Mouse (Mus musculus) retina, embryonic 14.5 days (tissue): ENCODE results near the gene Apold1.
A peak's percentile ranks its signal among the peaks of the same experiment; 100 is the strongest.

Experiments used
- DNase-seq: peaks from one replicate; pipeline ENCODE4 v3.0.0-alpha.2; 2015; ENCODE audit warnings: low spot score

Gene Apold1

DNA sequence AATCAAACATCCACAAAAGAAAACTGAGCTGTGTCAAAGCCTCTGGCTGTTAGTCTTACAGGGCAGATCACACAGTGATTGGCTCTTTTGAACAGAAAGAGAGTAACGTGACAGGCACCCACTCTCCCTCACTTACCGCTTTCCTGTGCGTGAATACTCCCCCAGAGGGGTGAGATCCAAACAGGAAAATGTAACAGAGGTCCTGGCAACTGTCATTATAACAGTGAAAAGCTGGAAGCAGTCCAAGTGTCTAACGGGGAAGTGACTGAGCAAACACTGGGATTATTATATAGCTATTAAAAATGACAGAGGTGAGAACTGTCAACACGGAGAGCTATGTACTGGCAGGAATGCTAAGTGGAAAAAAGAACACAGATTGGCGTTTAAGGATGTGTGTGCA lies 4.9 kb upstream of the Apold1 start:
- DNase-seq: no peak

DNA sequence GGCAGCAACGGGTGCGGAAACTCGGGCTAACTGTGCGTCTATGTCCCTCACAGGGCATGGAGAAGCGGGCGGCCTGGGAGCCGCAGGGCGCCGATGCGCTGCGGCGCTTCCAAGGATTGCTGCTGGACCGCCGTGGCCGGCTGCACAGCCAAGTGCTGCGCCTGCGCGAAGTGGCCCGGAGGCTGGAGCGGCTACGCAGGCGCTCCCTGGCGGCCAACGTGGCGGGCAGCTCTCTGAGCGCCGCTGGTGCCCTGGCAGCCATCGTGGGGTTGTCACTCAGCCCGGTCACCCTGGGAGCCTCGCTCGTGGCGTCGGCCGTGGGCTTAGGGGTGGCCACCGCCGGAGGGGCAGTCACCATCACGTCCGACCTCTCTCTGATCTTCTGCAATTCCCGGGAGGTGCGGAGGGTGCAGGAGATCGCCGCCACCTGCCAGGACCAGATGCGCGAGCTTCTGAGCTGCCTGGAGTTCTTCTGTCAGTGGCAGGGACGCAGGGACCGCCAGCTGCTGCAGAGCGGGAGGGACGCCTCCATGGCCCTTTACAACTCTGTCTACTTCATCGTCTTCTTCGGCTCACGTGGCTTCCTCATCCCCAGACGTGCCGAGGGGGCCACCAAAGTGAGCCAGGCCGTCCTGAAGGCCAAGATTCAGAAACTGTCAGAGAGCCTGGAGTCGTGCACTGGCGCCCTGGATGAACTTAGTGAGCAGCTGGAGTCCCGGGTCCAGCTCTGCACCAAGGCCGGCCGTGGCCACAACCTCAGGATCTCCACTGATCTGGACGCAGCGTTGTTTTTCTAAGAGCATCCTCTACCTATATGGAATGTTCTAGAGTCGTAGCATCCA lies 2.2 kb downstream of the Apold1 start:
- DNase-seq: peak; percentile 98

DNA sequence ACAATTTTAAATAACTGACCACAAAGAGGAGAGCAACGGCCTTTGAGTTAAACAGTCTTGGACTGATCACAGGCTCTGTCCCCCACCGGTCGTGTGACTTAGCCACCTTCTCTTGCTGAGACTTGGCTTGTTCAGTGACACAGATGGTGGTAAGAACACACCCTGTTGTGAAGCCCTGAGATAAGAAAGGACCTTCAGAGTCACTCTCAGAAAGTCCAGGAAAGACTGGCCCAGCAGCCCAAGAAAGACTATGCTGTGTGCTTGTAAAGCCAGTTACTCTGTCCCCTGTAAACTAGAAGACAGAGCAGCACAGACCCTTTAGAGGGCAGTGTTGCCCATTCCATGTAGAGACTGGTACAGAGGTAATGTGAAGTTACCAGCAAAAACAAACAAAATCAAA lies 3.2 kb downstream of the Apold1 start:
- DNase-seq: peak; percentile 51

GRCm38 (mm10) chr6:134988377-134988776 lies 6.9 kb downstream of the Apold1 start:
- DNase-seq: no peak

DNA sequence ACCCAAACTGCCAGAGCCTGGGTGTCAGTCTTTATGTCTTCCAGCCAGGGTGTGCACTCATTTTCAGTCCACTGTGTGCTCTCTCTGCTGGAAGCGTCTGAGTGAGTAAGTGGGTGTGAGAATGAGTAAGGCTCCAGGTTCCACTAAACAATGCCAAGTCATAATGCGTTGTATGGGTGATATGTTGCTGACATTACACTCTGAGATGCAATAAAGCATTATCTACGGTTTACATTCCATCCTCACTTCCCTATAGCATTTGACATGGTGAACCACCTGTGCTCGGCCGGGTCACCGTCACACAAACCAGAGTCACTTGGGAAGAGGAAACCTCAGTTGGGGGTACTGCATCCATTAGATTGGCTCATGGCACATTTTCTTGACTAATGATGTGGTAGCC lies 9.2 kb downstream of the Apold1 start:
- no peak for DNase-seq

- no peak for DNase-seq
Measured at GRCm38 (mm10) chr6:134994031-134994651, 12.6 kb downstream of the Apold1 start.

DNA sequence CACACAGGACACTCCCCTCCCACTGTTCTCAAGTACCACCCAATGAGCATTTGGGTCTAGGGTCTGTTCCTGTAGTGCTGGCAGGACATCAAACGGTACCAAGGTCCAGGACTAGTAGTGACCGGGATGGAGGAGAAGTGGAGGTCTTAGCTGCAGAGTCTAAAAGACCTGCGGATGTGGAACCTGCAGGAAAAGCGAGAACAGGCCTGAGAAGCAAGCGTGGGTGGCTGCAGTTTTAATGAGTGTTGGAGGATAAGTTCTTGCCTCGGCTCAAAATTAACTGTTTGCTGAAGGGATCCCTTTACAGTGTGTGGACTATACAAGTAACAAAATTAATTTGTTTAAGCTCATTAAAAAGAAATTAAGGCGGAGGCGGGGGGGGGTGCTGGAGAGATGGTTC lies 13.5 kb downstream of the Apold1 start:
- DNase-seq: no peak

- no peak for DNase-seq
Measured at GRCm38 (mm10) chr6:134996918-134997317, 15.4 kb downstream of the Apold1 start.

GRCm38 (mm10) chr6:134998076-134998475 lies 16.6 kb downstream of the Apold1 start:
- DNase-seq: no peak

GRCm38 (mm10) chr6:134998781-134999180 lies 17.3 kb downstream of the Apold1 start:
- no peak for DNase-seq

GRCm38 (mm10) chr6:135000272-135000671 lies 18.8 kb downstream of the Apold1 start:
- DNase-seq: no peak

- no peak for DNase-seq
Measured at GRCm38 (mm10) chr6:135001991-135002390, 20.5 kb downstream of the Apold1 start.

DNA sequence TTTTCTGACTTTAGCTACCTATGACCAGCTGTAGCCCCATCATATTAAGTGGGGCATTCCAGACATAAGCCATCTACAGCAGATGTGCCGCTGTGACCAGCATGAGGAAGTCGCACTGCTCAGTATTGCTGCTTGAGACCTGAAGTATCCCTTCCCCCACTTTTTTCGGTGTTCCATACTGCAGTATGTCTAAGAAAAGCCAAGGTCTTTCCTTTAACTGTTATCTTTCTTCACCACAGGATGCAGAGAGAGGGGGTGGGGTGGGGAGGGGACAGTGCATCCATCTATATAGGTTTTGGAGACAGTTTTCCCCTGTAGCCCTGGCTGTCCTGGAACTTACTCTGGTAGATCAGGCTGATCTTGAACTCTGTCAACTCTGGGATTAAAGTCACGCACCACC lies 24.9 kb downstream of the Apold1 start:
- no peak for DNase-seq

DNA sequence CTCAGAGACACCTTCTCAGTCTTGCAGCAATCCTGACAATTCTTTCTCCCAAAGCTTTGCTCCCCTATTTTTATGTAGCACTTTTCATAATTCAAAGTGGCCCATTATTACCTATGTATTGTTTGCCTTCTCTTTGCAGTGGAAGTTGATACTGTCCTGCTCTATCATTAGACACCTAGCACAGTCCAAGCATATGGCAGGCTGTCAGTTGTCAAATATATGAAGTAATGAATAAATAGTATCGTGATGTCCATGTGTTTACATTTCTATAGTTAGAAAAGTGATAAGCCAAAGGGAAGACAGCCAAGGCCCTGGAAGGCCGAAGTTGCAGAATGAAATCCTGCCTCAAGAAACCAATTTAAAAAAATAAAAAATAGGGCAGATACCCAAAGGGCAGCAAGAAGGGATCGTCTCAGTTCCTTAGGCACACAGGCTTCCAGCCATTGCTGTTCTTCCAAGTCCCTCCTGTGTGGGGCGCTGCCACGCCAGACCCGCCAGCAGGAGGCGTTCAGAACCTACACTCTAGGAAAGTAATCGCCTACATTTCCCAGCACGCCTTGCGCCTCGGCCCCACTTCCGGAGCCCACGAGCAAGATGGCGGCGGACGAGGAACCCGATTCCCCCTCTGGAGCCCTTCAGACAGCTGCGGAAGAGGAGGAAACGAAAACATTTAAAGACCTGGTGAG lies 29.7 kb downstream of the Apold1 start, which contains the start of gene Ddx47:
Gene Ddx47 (plus strand): TSS at position 565 of the 686 bp plus-strand sequence.
- DNase-seq: peak; percentile 97

DNA sequence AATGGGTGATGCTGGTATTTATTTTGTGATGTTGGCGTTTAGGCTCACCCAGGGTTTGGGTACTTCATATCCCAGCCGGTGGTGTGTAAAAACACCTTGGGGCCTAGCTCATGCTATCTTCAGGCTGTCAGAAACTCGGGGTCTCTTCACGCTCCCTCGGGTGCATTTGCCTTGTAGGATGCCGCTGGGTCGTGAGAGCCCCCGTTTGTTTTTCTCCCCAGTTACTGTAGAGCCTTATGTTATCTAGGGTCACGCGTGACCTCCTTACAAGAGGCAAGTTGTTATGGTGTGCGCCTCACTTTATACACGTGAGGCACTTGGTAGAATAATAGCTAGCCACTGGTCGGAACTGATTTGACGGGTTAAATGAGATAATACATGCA lies 30.2 kb downstream of the Apold1 start:
- DNase-seq: no peak

DNA sequence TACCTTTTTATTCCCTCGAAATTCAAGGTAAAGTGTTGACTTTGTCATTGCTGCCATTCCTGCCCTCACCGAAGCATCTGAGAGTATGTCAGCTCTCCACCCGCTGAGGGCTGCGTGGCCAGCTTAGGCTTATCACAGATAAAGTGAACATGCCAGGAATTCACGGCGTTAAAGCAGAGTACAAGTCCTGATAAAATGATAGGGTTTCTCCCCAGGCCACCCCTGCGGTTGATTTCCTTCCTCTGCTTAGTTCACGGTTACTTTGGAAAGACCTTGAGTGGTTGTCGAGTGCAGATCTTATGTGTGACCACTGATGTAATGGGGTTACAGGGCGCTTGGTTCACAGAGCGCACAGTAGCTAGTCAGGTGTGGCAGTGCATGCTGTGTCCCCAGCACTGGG lies 35.7 kb downstream of the Apold1 start:
- no peak for DNase-seq

DNA sequence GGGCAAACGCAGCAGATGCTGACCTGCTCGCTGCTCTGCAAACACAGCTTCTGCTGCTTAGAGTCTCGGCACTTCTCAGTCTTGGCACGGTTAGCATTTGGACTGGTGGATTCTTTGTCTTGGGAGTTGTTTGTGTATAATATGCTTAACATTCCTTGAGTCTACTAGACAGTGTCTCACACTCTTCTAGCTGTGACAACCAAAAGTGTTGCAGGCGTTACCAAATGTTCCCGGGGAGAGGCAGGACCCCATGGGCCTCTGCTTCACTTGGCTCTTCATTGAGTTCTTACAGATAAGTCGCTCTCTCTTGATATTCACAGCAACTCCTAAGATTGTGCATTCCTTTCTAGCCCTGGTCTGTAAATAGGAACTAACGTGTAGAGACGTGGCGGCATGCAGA lies 38.0 kb downstream of the Apold1 start:
- DNase-seq: no peak

DNA sequence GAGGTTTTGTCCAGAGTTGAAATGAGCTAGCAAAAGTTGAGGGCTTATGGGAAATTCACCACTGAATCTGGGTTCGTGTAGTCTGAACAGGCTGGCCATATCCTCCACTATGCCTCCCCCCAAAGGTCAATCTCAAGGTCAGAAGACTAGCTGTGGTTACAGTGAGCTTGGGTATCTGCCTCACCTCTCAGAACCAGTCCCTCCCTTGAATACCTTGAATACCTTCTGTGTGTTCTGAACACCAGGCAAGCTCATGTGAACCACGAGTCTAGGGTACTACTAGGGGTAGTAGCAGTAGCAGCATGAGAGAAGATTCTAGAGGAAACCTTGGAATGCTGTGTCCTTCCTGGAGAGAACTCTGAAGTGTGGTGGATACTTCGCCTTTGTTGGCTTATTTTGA lies 40.1 kb downstream of the Apold1 start:
- DNase-seq: no peak

DNA sequence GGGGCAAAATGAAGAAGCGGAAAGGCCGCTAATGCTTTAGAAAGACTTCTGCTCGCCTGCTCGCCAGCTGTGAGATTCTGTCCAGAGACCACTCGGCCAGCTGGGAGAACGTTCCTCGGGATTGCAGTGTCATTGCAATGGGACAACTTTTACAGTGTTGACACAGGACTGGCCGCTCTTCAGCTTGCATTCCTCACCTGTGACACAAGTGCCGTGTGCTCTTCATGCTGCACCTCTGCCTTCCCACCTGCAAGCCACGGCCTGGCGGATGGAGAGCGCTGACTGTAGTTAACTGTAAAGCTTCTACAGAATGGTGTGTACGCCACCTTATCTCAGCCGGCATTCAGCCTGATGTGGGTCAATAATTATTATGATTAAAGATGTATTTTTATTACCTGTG lies 41.9 kb downstream of the Apold1 start:
- no peak for DNase-seq

GRCm38 (mm10) chr6:135024781-135025420 lies 43.4 kb downstream of the Apold1 start:
- DNase-seq: no peak

DNA sequence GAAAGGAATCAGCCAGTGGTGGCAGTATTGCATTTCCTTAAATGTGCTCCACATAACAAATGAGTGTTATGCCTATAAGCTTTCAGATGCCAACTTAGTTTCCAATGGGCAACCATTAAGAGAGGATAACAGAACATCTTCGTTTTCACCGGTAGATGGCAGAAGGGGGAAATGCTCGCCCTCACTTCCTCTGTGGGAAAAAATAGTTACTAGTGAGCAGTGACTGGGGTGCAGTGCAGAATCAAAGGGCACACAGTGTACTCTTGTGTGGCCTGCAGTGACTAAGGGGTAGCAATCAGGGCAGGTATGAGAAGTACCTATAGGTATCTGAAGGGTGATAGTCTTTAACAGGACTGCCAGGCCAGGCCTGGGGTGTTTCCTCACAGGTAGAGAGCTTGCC lies 44.7 kb downstream of the Apold1 start:
- DNase-seq: peak; percentile 55

- no peak for DNase-seq
Measured at GRCm38 (mm10) chr6:135026755-135027154, 45.2 kb downstream of the Apold1 start.

GRCm38 (mm10) chr6:135029246-135029645 lies 47.7 kb downstream of the Apold1 start:
- DNase-seq: no peak
